Mouse (Mus musculus) limb, embryonic 10.5 days (tissue): Measurements from ENCODE around the gene Pdzd2. TPM values are rescaled to one million over a fixed set of nuclear protein-coding genes. Genes with fewer than 3 reads are reported as not detected.

ENCODE experiments used
- DNase-seq: peaks from one replicate; pipeline ENCODE4 v3.0.0-alpha.2; 2017; ENCODE audit warnings: low spot score
- H3K27ac ChIP-seq: fragments of 300-500 bp; sonication (generic); 2 replicates; pipeline ENCODE4 v1.5.1; 2016; ENCODE audit warnings: mild to moderate bottlenecking
- H3K27me3 ChIP-seq: fragments of 300-500 bp; sonication (generic); 2 replicates; pipeline ENCODE4 v1.6.1; 2016; ENCODE audit warnings: low read depth, mild to moderate bottlenecking; ENCODE audit not compliant: poor library complexity, severe bottlenecking
- H3K36me3 ChIP-seq: fragments of 300-500 bp; sonication (generic); 2 replicates; pipeline ENCODE4 v1.6.1; 2016; ENCODE audit warnings: mild to moderate bottlenecking, moderate library complexity
- H3K4me1 ChIP-seq: fragments of 300-500 bp; sonication (generic); 2 replicates; pipeline ENCODE4 v1.6.1; 2016
- H3K4me3 ChIP-seq: fragments of 300-500 bp; sonication (generic); 2 replicates; pipeline ENCODE4 v1.5.1; 2016; ENCODE audit warnings: mild to moderate bottlenecking, moderate library complexity
- H3K9me3 ChIP-seq: fragments of 300-500 bp; sonication (generic); replicated peaks from 2 replicates; pipeline ENCODE4 v1.6.1; 2016; ENCODE audit warnings: mild to moderate bottlenecking
- WGBS: fragments of 180-500 bp; shearing (Covaris S2); methylation state at CpG from one replicate; pipeline ENCODE4 v1.1.7; 2016; 5-methylcytosine and 5-hydroxymethylcytosine counted together
- polyA plus RNA-seq: library from polyadenylated mRNA; unstranded; fragments of >200 nt; fragmentation: Nextera tagmentation; extraction: Ambion mirVana; gene quantifications from 2 replicates; pipeline ENCODE4 v1.2.1, GENCODE M21; 2016

Pdzd2 gene
- polyA plus RNA-seq, 1 experiment from 2014 or later, result 16.0 TPM

GRCm38 (mm10) chr15:12337030-12337778 is 402.5 kb downstream of the Pdzd2 start:
- peaks cover 16% of the 10 kb centered on the region for H3K36me3 ChIP-seq
- no peak overlapping the region for H3K27ac ChIP-seq
- H3K27me3 ChIP-seq, result no peaks in the 10 kb centered on the region
- DNase-seq, result no peak
- H3K4me3 ChIP-seq, result no peak overlapping the region
- no peaks in the 10 kb centered on the region for H3K4me1 ChIP-seq
- 92% methylated on average over 4 of the region's 4 CpGs for WGBS
- H3K9me3 ChIP-seq, result no peaks in the 10 kb centered on the region

DNA sequence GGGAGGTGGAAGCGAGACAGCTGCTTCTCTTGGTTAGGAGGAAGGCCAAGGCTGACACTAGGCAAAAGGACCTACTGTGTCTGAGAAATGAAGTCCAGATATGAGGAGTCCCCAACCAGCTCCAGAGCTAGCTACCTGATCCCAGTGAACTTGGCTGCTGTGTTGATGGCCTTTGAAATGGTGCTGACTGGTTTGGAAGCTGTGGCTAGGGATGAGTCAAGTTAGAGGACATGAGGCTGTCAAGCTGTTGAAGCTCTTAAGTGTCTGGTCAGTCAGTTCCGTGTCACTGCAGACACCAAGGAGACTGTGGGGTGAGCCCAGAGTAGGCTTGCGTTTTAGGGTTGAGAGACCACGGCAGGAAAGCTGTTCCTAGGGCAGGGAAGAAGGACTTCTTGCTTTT is 405.3 kb downstream of the Pdzd2 start:
- no peaks in the 10 kb centered on the region for H3K4me1 ChIP-seq
- no peaks in the 10 kb centered on the region for H3K27me3 ChIP-seq
- no peak overlapping the region for H3K4me3 ChIP-seq
- peaks cover 5% of the 10 kb centered on the region; the same call in 1 of the 2 replicates for H3K36me3 ChIP-seq
- no peak overlapping the region for H3K27ac ChIP-seq
- DNase-seq, result no peak
- 88% methylated on average over 4 of the region's 4 CpGs for WGBS
- H3K9me3 ChIP-seq, result no peaks in the 10 kb centered on the region

- H3K4me3 ChIP-seq, result no peak overlapping the region
- peaks cover 13% of the 10 kb centered on the region for H3K36me3 ChIP-seq
- H3K4me1 ChIP-seq, result no peaks in the 10 kb centered on the region
- no peak for DNase-seq
- H3K27me3 ChIP-seq, result no peaks in the 10 kb centered on the region
- H3K27ac ChIP-seq, result no peak overlapping the region
- WGBS, result 95% methylated on average over 1 of the region's 1 CpGs
- no peaks in the 10 kb centered on the region for H3K9me3 ChIP-seq
Observed at GRCm38 (mm10) chr15:12331300-12331699, 408.4 kb downstream of the Pdzd2 start.

DNA sequence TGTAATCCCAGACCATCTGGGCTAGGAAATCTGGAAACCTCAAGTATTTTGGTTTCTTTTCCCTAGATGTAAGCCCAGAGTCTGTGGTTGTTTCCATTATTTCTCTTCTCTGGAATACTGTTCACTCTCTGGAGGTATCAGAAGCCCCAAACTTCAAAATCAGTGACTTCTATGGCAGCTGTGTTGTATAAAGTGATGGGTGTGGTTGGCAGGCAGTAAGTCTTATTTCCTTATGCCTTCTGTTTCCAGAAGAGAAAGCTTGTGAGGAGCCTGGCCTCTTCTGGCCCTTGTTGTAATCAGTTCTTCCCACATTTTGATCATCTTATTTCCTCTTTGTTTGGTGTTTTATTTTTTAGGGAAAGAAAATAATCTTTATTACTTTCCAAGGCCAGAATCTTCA is 408.8 kb downstream of the Pdzd2 start:
- no peaks in the 10 kb centered on the region for H3K27me3 ChIP-seq
- H3K9me3 ChIP-seq, result no peaks in the 10 kb centered on the region
- no peak for DNase-seq
- H3K36me3 ChIP-seq, result peaks cover 17% of the 10 kb centered on the region
- H3K4me1 ChIP-seq, result no peaks in the 10 kb centered on the region
- no peak overlapping the region for H3K4me3 ChIP-seq
- no peak overlapping the region for H3K27ac ChIP-seq

DNA sequence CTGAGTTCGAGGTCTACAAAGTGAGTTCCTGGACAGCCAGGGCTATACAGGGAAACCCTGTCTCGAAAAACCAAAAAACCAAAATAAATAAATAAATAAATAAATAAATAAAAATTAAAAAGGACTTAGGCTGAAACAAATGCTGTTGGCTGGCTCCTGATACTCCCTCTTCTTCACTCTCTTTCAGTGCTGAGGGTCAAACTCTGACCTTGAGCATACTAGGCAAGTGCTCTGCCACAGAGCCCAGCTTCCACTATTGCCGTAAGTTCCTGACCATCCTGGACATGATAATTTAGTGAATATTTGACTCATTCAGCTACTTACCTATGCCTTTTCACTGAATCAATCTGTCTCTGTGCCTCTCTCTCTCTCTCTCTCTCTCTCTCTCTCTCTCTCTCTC is 409.3 kb downstream of the Pdzd2 start:
- WGBS, result 89% methylated on average over 3 of the region's 3 CpGs
- Histone ChIP-seq H3K27me3 (no peaks in the 10 kb centered on the region), H3K27ac (no peak overlapping the region), H3K9me3 (no peaks in the 10 kb centered on the region), H3K4me3 (no peak overlapping the region), H3K4me1 (no peaks in the 10 kb centered on the region), H3K36me3 (peaks cover 22% of the 10 kb centered on the region)
- no peak for DNase-seq

DNA sequence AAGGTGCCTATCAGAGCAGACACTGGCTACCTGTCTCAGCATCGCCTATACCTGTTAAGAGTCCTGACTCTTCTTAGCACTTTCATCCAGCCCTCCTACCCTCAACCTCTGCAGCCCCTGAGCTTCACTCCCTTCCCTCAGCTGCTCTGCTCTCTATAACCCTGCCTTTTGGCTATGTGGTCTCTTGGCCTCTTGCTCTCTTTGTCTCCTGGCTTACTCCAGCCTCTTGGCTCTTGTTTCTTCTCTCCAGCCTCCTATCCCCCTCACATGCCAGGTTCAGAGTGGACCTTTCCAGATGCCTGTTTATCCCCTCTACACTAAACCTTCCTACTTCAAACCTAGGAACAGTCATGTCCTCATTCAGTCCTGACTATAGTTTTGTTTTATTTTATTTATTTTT is 415.4 kb downstream of the Pdzd2 start:
- H3K4me3 ChIP-seq, result 0 out of 2 replicates have a peak overlapping the region, but pooled peaks have one; percentile 8

GRCm38 (mm10) chr15:12322676-12323402 is 416.9 kb downstream of the Pdzd2 start:
- Histone ChIP-seq H3K27ac (peak overlapping the region; percentile 98; the same call in 1 of the 2 replicates), H3K36me3 (peaks cover 29% of the 10 kb centered on the region), H3K4me3 (peak overlapping the region; percentile 97), H3K27me3 (peaks cover 17% of the 10 kb centered on the region; the same call in 1 of the 2 replicates), H3K4me1 (peaks cover 25% of the 10 kb centered on the region), H3K9me3 (no peaks in the 10 kb centered on the region)
- DNase-seq, result no peak
- WGBS, result 16% methylated on average over 9 of the region's 9 CpGs

More for the DNA sequence above, 415.4 kb downstream of the Pdzd2 start:
- H3K27ac ChIP-seq, result no peak overlapping the region
- H3K4me1 ChIP-seq, result peaks cover 25% of the 10 kb centered on the region
- no peak for DNase-seq
- H3K9me3 ChIP-seq, result no peaks in the 10 kb centered on the region
- peaks cover 8% of the 10 kb centered on the region; the same call in 1 of the 2 replicates for H3K27me3 ChIP-seq
- 100% methylated on average over 1 of the region's 1 CpGs for WGBS
- peaks cover 30% of the 10 kb centered on the region for H3K36me3 ChIP-seq

DNA sequence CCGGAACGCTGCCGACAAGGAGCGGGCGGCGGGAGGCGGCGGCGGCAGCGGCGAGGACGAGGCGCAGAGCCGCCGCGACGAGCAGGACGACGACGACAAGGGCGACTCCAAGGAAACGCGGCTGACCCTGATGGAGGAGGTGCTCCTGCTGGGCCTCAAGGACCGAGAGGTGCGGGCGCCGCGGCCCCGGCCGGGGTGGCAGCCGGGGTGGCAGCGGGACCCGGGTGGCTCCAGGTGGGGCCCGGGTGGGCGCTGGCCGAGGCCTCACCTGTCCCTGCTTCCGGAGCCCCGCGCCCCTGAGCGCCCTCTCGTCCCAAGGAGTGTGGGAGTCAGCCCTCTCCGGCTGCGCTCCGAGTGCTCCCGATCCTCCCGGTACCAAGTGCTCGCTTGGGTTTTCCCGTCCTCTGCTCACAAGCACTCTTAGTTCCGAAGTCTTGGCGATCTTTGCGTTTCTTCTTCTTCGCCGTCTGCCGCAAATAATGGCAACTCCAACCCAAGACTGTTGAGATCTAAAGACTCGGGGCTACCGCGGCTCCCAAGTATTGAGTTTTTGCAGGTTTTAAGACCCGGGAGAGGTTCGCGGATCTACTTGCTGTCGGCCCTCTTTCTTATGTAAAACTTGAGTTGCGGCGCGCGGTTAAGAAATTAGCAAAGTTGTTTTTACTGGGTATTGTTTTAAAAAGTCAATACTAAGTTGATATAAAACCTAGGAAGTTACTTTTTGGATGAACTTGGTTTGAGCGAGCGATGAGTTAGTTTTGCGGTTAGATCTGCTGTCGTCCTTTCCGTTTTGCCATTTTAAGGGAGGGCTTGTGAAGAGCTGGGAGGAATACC is 417.7 kb downstream of the Pdzd2 start, which contains the start of gene 1810049J17Rik:
1810049J17Rik (minus strand) TSS at position 112 of the 834 bp plus-strand sequence.
- Histone ChIP-seq H3K27ac (peak within 1 kb of the TSS; percentile 98), H3K4me3 (peak within 1 kb of the TSS; percentile 97), H3K36me3 (peaks cover 23% of the 10 kb centered on the region), H3K4me1 (peaks cover 25% of the 10 kb centered on the region), H3K9me3 (no peaks in the 10 kb centered on the region), H3K27me3 (peaks cover 17% of the 10 kb centered on the region; the same call in 1 of the 2 replicates)
- under 1% methylated on average over 69 of the region's 70 CpGs for WGBS
- peak; percentile 73 for DNase-seq

- peak; percentile 99 for DNase-seq
- Histone ChIP-seq H3K27ac (peak within 1 kb of the TSS; percentile 98), H3K4me3 (peak within 1 kb of the TSS; percentile 97), H3K27me3 (peaks cover 17% of the 10 kb centered on the region; the same call in 1 of the 2 replicates), H3K4me1 (peaks cover 25% of the 10 kb centered on the region), H3K9me3 (no peaks in the 10 kb centered on the region), H3K36me3 (peaks cover 21% of the 10 kb centered on the region)
- under 1% methylated on average over 72 of the region's 74 CpGs for WGBS
Observed at GRCm38 (mm10) chr15:12321091-12321787, 418.5 kb downstream of the Pdzd2 start, which contains the start of gene Golph3. TSS of gene Golph3 (plus strand) at chr15:12321450.

- H3K9me3 ChIP-seq, result no peaks in the 10 kb centered on the region
- WGBS, result 6% methylated on average over 22 of the region's 22 CpGs
- peak overlapping the region; percentile 98 for H3K27ac ChIP-seq
- peaks cover 17% of the 10 kb centered on the region; the same call in 1 of the 2 replicates for H3K27me3 ChIP-seq
- H3K36me3 ChIP-seq, result peaks cover 15% of the 10 kb centered on the region
- no peak for DNase-seq
- H3K4me3 ChIP-seq, result peak overlapping the region; percentile 97
- H3K4me1 ChIP-seq, result peaks cover 25% of the 10 kb centered on the region
Observed at GRCm38 (mm10) chr15:12320441-12321090, 419.2 kb downstream of the Pdzd2 start.

GRCm38 (mm10) chr15:12319889-12320288 is 419.8 kb downstream of the Pdzd2 start:
- Histone ChIP-seq H3K4me1 (peaks cover 25% of the 10 kb centered on the region), H3K27me3 (peaks cover 17% of the 10 kb centered on the region; the same call in 1 of the 2 replicates), H3K36me3 (peaks cover 10% of the 10 kb centered on the region), H3K9me3 (no peaks in the 10 kb centered on the region), H3K27ac (no peak overlapping the region), H3K4me3 (no peak overlapping the region)
- DNase-seq, result no peak
- 46% methylated on average over 5 of the region's 5 CpGs for WGBS
